Mouse (Mus musculus): ENCODE results near the gene Efna3.

- TF ChIP-seq CTCF (conservative IDR thresholded peaks at IDR 0.05; ENCODE audit: low read length): no peak
- TF ChIP-seq NANOG (IDR thresholded peaks at IDR 0.05; ENCODE audit: borderline replicate concordance, low read length): no peak
- TF ChIP-seq POU5F1 (IDR thresholded peaks at IDR 0.05; ENCODE audit: borderline replicate concordance, low read length): no peak
Measured at GRCm38 (mm10) chr3:89271760-89272159, 51.0 kb downstream of the Efna3 start.
